Mouse (Mus musculus): ENCODE results near the gene Nek2.
A peak's percentile ranks its signal among the peaks of the same experiment; 100 is the strongest.

The Nek2 gene

GRCm38 (mm10) chr1:191816596-191816995, 4.6 kb upstream of the Nek2 start:
- DNase-seq = no peak

DNA sequence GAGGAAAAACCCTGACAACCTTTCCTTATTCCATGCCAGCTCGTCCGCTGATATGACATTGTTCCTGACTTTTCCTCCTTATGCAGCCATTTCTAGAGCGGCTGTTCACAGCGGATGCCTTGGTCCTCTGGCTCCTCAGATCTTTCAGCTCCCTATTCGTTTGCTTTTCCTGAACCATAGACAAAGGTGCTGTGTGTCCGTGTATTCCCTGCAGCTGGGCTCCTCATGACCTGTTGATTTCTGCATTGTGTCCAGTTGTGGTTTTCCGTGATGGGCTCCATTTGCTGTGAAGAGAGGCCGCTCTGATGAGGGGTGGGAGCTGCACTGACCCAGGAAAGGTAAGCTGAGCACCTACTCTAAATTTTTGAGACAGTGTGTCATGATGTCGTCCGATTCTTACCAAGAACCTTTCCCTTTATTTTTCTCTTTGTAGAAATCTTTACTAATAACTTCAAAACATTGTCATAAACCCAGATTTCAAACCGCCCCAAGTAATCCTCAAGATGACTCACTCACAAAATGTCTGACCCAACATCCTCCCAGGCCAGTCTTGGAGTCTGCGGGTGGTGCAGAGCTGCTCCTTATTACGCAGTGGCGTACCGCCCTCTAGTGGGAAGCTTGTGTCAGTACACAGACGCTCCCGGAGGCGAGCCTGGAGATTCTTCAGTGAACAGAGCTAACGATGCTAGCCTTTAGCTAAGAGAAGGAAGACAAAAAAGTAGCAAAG, 3.7 kb upstream of the Nek2 start:
- peak; percentile 77 to 78 for DNase-seq

GRCm38 (mm10) chr1:191818145-191818631, 3.1 kb upstream of the Nek2 start:
- DNase-seq = no peak

- DNase-seq = no peak
Observed at GRCm38 (mm10) chr1:191819026-191819425, 2.2 kb upstream of the Nek2 start.

GRCm38 (mm10) chr1:191820951-191821325, 306 bp upstream of the Nek2 start:
- peak in 1 of 2 experiments; percentile 5 for DNase-seq

- no peak for DNase-seq
Observed at GRCm38 (mm10) chr1:191829124-191829523, 7.9 kb downstream of the Nek2 start.

DNA sequence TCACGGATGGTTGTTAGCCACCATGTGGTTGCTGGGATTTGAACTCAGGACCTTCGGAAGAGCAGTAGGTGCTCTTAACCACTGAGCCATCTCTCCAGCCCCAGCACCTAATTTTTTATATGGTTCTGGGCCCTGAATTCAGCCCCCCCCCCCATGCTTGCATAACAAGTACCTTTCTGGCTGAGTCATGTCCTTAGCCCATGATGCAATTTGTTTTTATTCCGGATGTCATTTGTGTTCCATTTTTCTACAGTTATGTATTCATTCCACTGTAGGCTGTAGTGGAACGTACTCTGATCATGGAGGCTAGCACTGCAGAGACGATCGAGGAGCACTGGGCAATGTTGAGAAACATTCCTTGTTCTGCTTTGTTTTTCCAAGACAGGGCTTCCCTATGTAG, 12.2 kb downstream of the Nek2 start:
- no peak for DNase-seq

- peak; percentile 60 to 64 for DNase-seq
Observed at GRCm38 (mm10) chr1:191834825-191835224, 13.6 kb downstream of the Nek2 start.

- DNase-seq = no peak
Observed at GRCm38 (mm10) chr1:191836318-191836985, 15.2 kb downstream of the Nek2 start.

- no peak for DNase-seq
Observed at GRCm38 (mm10) chr1:191837691-191838090, 16.4 kb downstream of the Nek2 start.

DNA sequence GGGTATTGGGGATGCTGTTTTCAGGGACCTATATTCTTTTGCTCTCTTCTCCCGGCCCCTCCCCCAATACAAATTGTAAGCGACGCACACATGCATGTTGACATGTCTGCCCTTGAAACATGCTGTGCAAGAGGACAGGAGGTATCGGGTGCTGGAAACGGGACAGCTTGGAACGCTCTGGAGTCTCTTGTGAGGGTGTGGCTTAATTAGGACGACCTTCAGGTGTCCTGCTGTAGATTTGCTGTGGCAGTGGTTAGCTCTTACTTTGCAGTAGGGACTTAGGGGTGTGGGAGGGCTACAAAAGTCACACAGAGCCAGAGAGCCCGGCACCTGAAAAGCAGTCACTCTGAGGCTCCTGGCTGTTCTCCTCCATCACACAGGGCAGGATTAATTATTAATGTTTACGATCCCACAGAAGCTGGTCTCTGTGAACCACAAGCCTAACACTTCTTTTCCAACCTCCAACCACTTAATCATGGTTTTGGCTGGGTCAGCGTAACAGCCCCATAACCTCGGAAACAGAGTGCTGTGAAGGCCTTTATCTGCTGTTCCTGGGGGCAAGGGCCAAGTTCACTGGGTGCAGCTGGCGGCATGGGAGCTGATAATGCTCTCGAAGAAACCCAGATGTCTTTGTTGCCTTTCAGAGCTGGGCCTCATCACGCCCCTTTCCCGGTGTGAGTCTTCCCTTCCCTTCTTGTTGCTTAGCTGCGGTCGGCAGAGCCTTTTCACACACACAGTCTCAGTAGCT, 17.9 kb downstream of the Nek2 start:
- no peak for DNase-seq

- no peak for DNase-seq
Observed at GRCm38 (mm10) chr1:191840774-191841565, 19.7 kb downstream of the Nek2 start.

DNA sequence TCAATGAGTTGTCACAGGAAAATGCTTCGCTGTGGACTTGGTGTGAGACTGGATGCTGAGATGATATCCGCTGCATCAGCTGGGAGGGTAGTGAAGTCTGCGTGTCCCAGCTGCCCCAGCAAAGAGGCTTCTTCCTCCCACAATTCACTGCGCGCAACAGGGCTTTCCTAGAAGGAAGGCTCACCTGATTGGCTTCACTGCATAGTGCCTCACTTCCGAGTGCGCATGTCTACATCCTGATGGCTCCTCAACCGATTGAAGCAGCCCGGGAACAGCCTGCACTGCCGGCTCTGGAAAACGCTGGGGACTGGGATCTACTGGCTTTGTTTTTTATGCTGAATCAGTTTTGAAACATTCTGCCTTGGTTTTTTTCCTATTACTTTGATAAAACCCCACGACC, 21.0 kb downstream of the Nek2 start:
- DNase-seq = no peak

DNA sequence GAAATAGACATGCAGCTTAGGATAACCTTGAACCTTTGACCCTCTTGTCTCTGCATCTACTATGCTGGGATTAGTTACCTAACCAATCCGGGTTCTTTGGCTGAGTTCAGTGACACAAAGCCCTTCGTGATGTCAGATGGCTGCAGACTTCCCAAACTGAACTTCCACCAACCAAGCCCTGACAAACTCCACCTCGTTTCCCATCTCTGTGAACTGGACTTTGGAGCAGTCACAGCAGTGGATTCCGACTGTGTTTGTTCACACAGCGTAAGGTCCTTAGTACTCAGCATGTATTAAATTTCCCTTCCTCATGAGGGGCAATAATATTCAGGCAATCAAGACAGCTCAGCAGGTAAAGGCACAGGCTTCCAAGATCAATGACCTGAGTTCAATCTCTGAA, 25.4 kb downstream of the Nek2 start:
- no peak for DNase-seq

DNA sequence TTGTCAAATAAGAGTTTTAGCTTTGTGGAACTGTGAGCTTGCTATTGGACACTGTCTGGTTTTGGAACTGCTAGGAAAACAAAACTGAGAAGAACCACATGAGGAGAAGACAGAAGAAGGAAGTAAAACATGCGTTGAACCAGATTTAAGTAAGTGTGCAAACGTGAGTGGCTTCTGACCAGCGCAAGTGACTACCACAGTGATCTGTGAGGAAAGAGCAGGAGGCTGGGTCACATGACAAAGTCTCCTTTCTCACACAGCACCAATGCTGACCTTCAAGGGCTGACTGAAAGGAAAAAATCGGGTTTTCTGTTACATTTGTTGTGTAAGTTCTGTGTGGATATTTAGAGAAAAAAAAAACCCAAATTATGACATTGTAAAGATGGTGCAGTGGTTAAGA, 28.3 kb downstream of the Nek2 start:
- DNase-seq = no peak

GRCm38 (mm10) chr1:191853442-191853841, 32.2 kb downstream of the Nek2 start:
- DNase-seq = no peak

DNA sequence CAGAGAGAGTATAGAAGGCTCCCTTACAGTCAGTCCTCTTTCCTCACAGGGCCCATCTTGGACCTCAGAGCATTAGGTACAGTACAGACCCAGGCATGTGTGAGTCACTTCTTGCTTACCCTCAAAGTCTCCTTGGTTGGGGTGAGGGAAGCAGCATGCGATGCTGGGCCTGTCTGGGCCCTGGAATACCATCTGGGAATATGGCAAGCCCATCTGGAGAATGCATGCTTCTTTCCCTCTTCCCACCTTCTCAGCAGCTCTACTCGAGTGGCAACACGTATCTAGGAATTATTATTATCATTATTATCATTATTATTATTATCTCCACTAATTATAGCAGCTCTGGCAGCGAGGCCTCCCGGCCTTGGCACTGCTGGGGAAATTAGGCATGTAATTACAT, 33.5 kb downstream of the Nek2 start:
- DNase-seq = no peak

DNA sequence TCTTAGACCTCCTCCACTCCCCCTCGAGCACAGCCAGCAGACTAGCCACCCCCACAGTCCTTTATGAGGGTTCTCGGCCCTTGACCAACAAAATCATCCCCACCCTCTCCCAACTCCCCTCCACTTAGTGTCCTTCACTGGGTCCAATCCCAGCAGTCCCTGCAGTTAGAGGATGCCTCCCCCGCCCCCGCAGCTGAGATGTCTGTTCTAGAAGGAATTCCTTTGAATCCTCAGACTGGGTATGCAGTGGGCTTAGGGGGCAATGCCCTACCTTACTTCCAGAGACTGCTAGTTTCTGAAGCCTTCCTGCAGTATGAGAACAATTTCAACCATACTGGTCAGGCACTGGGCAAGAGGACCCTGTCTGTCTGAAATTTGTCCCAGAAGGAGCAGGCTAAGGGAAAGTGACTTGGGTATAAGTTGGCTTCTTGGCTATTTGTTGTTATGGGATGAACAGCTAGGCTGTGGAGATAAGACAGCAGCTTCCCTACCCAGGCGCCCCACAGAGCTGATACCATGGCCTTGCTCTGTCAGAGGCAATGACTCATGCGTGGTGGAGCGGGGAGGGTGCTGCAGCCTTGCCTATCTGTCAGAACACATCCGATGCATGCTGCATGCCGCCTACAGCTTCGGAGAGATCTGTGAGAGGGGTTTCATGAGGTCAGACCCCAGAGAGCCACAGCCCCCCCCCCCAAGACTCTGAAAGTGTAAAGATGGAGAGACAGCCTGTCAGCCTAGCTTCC, 34.1 kb downstream of the Nek2 start:
- DNase-seq = no peak

- no peak for DNase-seq
Observed at GRCm38 (mm10) chr1:191856886-191857651, 35.8 kb downstream of the Nek2 start.

- no peak for DNase-seq
Observed at GRCm38 (mm10) chr1:191858136-191858535, 36.9 kb downstream of the Nek2 start.

DNA sequence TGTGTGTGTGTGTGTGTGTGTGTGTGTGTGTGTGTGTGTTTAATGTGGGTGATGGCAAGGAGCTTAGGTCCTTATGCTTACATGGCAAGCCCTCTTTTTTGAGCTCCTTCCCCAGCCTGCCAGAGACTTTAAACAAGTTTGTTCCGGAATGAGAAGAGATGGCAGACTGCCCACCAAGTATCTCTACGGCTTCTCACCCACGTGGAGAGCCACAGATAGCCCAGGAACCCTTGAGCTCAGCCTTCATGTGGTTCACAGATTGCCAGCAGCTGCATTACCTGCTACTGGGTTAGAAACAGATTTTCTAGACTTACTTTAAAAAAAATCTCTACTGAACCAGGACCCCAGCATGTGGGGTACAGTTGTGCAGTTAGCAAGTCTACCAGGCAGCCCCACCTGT, 38.6 kb downstream of the Nek2 start:
- DNase-seq = no peak

Measured in thymus, postnatal 36 days (tissue).